Comparison of ENCODE assay signal across 24 mouse cellular contexts in genomic region chr7:19318201-19318600, GRCm38 (mm10). TPM values are rescaled to one million over a fixed set of nuclear protein-coding genes. Genes with fewer than 3 reads are reported as not detected.
"Had no signal": no experiment of that assay in that cellular context is flagged by ENCODE, and none has a peak within 500 bp of the region (broad histone marks: within the 10 kb centered on the region; RNA-seq: fewer than 3 reads in every experiment).

No protein-coding gene starts in this region.

- H3K9ac ChIP-seq: lung, embryonic 15.5 days; midbrain, embryonic 12.5 days; neural tube, embryonic 13.5 days; neural tube, embryonic 15.5 days had no signal

- H3K36me3 ChIP-seq: lung, embryonic 15.5 days; midbrain, embryonic 10.5 days; midbrain, embryonic 12.5 days; neural tube, embryonic 13.5 days; neural tube, embryonic 15.5 days had no signal

- DNase-seq: lung, adult 2 months; lung, postnatal 14 days; lung, postnatal 36 days; midbrain, embryonic 14.5 days; retina, postnatal 1 day; right cerebral cortex, adult 18-20 months; right cerebral cortex, postnatal 25 days; right cerebral cortex, postnatal 4 days; spleen, adult 18-20 months; thymus, adult 18-20 months; thymus, postnatal 14 days; thymus, postnatal 36 days had no signal

- ATAC-seq: lung, postnatal 0 days; midbrain, embryonic 16.5 days had no signal

- H3K4me2 ChIP-seq: lung, embryonic 15.5 days; midbrain, embryonic 12.5 days; neural tube, embryonic 13.5 days; neural tube, embryonic 15.5 days had no signal

- H3K9me3 ChIP-seq: lung, embryonic 15.5 days; midbrain, embryonic 10.5 days; midbrain, embryonic 12.5 days; neural tube, embryonic 13.5 days; neural tube, embryonic 15.5 days had no signal

- H3K27ac ChIP-seq: lung, embryonic 15.5 days; midbrain, embryonic 10.5 days; midbrain, embryonic 12.5 days; neural tube, embryonic 13.5 days; neural tube, embryonic 15.5 days had no signal

- H3K4me3 ChIP-seq: lung, embryonic 15.5 days; midbrain, embryonic 10.5 days; midbrain, embryonic 12.5 days; myocyte; neural tube, embryonic 13.5 days; neural tube, embryonic 15.5 days had no signal

RNA-seq across cellular contexts. Expression of gene Fosb, which starts 8.3 kb away (rescaled TPM):
- polyA plus RNA-seq: midbrain, embryonic 14.5 days; neural tube, embryonic 11.5 days had no signal

RNA-seq across cellular contexts. Expression of gene Rtn2, which starts 35.8 kb away (rescaled TPM):
- total RNA-seq: megakaryocyte, adult 5-6 weeks; megakaryocyte-erythroid progenitor cell, adult 5-6 weeks had no signal

RNA-seq across cellular contexts. Expression of gene Ppm1n, which starts 38.3 kb away (rescaled TPM):
- total RNA-seq: megakaryocyte, adult 5-6 weeks; megakaryocyte-erythroid progenitor cell, adult 5-6 weeks had no signal
- polyA plus RNA-seq: lung, embryonic 15.5 days; lung, postnatal 0 days; neural tube, embryonic 11.5 days; stomach, embryonic 14.5 days had no signal
